Mouse (Mus musculus): ENCODE results near the gene Adora1.

Gene Adora1

GRCm38 (mm10) chr1:134241298-134241697 lies 6.1 kb upstream of the Adora1 start:
- intact Hi-C loops (cut with DNase I): loop anchor here (5.0 kb wide), 1 partner anchor 91 kb away; the partner anchor contains the start of gene Ppfia4

- intact Hi-C loops (cut with DNase I): loop anchor here (5.0 kb wide), 1 partner anchor 92 kb away; the partner anchor contains the start of gene Ppfia4
Measured at GRCm38 (mm10) chr1:134240701-134241100, 5.5 kb upstream of the Adora1 start.

- intact Hi-C loops (cut with DNase I): no loop called here
Measured at GRCm38 (mm10) chr1:134237438-134237837, 2.2 kb upstream of the Adora1 start.

GRCm38 (mm10) chr1:134236142-134236541 lies 911 bp upstream of the Adora1 start:
- intact Hi-C loops (cut with DNase I): no loop called here

- intact Hi-C loops (cut with DNase I): no loop called here
Measured at GRCm38 (mm10) chr1:134234455-134235390, 508 bp downstream of the Adora1 start.

GRCm38 (mm10) chr1:134233681-134234454 lies 1.4 kb downstream of the Adora1 start:
- intact Hi-C loops (cut with DNase I): no loop called here

GRCm38 (mm10) chr1:134232778-134233531 lies 2.3 kb downstream of the Adora1 start:
- intact Hi-C loops (cut with DNase I): no loop called here

- intact Hi-C loops (cut with DNase I): no loop called here
Measured at GRCm38 (mm10) chr1:134232326-134232725, 2.9 kb downstream of the Adora1 start.

GRCm38 (mm10) chr1:134231681-134232080 lies 3.5 kb downstream of the Adora1 start:
- intact Hi-C loops (cut with DNase I): no loop called here

GRCm38 (mm10) chr1:134231270-134231669 lies 4.0 kb downstream of the Adora1 start:
- intact Hi-C loops (cut with DNase I): no loop called here

- intact Hi-C loops (cut with DNase I): no loop called here
Measured at GRCm38 (mm10) chr1:134230638-134231228, 4.5 kb downstream of the Adora1 start.

- intact Hi-C loops (cut with DNase I): no loop called here
Measured at GRCm38 (mm10) chr1:134229806-134230575, 5.2 kb downstream of the Adora1 start.

- intact Hi-C loops (cut with DNase I): no loop called here
Measured at GRCm38 (mm10) chr1:134226739-134227138, 8.5 kb downstream of the Adora1 start.

GRCm38 (mm10) chr1:134225375-134225774 lies 9.9 kb downstream of the Adora1 start:
- intact Hi-C loops (cut with DNase I): no loop called here

GRCm38 (mm10) chr1:134224649-134225227 lies 10.5 kb downstream of the Adora1 start:
- intact Hi-C loops (cut with DNase I): no loop called here

- intact Hi-C loops (cut with DNase I): no loop called here
Measured at GRCm38 (mm10) chr1:134222122-134223055, 12.8 kb downstream of the Adora1 start.

- intact Hi-C loops (cut with DNase I): no loop called here
Measured at GRCm38 (mm10) chr1:134221172-134221571, 14.1 kb downstream of the Adora1 start.

- intact Hi-C loops (cut with DNase I): no loop called here
Measured at GRCm38 (mm10) chr1:134219608-134220007, 15.6 kb downstream of the Adora1 start.

GRCm38 (mm10) chr1:134217942-134218341 lies 17.3 kb downstream of the Adora1 start:
- intact Hi-C loops (cut with DNase I): no loop called here
